Mouse (Mus musculus): ENCODE results near the gene Gm45716. TPM values are rescaled to one million over a fixed set of nuclear protein-coding genes. Genes with fewer than 3 reads are reported as not detected.

Gene Gm45716
- total RNA-seq, 2 experiments from 2014 or later, result 3.9 to 4.9 TPM

DNA sequence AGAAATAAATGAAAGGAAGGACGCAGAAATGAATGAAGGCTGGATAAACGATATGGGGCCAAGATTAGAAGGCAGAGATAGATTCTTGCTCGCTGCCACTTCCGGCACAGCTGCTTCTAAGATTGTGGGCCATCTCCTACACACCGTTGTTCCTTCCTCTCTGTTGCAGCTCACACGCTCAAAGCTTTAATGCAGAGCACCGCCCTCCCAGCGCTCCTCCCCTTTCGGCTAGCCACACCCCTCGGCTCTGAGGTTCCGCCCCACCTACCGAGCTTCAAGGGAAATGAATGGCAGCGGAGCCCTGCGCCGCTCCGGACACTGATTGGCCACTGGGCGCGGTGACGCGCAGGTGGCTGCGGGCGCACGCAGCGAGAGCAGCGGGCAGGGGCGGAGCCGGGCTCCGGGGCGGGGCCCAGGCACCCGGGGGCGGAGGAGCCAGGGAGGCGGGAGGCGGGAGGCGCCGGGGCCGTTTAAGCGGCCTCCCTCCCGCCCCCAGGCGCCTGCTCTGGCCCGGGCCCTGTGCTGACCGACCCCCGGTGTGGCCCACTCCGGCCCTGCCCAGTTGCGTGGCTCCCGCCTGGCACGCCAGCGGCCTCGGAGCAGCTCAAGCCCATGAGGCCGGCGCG is 61.7 kb downstream of the Gm45716 start, which contains the start of gene Mmd:
TSS of gene Mmd (plus strand) at position 432 of the 626 bp plus-strand sequence.
- DNase-seq (ENCODE audit: low spot score in 2 of 2), result peak; percentile 89 to 94

DNA sequence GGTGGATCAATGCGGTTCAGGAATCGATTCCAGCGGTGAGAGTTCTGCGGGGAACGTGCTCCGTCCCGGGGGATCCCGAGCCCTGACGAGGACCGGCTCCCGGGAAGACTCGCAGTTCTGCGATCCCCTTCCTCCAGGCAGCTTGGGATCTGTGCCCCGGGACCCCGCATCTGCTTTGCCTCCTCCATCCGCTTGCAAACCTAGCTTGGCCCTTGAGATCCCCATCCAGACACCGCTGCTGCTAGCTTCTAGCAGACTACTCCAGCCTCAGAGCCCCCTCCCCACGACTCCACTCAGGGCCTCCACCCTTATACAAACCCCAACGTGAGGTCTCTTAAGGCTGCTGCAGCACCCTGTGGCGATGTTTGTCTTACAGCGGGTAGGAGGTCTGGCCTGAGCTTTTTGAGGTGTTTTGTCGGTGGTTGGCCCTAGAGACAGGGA is 62.2 kb downstream of the Gm45716 start:
- peak in 1 of 2 experiments; percentile 15 for DNase-seq (ENCODE audit: low spot score in 2 of 2)

DNA sequence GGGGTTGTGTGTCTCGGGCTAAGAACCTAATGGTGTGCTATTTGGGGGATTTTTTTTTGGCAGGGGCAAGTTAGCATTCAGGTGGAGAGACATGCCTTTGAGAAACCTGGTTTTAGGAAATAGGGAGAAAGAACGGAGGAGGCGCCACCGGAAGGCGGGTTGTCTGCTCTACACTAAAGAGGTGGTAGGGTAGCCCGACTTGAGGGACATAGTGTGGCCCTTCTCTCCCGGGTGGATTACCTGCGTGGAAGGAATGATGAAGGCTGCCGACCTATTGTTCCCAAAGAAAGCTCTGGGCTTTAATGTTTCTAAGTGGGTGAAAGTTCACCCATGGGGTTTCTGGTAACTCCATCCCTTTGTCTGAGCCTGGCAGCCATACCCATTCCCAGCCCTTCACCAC is 62.7 kb downstream of the Gm45716 start:
- DNase-seq (ENCODE audit: low spot score in 2 of 2), result no peak

DNA sequence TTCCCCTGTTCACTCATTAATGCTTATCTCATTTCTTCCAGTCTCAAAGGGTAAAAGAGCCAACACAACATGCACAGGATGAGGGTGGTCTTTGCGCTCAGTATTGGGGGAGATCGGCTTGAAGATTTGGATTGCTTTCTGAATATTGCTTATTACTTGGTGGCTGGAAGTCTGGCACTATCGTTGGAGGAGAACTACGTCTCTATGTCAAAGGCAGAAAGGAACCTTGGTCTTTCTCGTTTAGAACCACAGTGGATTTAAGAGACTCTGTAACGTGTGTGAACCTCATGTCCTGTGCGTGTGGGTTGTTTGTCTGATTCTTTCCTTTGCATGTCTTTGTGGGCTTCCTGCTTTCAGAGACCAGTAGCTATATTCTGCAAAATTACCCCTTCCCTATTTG is 63.2 kb downstream of the Gm45716 start:
- DNase-seq (ENCODE audit: low spot score in 2 of 2), result no peak

DNA sequence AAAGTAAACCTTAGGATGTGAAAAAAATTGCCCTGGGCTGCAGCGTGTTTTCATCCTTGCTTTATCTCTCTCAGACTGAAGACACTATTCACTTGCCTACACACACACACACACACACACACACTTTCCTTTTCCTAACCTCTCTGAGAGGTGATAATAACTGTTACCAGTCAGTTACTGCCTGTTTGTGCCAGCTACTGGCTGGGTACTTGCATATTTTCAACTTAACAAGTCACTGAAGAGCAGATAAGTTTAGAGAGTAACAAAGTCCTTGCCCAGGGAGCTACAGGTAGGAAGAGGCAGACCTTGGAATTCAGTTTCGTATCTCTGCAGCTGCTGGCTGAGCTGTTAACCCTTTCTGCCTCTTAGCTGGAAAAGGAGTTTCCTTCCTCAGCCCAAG is 64.4 kb downstream of the Gm45716 start:
- DNase-seq (ENCODE audit: low spot score in 2 of 2), result no peak

DNA sequence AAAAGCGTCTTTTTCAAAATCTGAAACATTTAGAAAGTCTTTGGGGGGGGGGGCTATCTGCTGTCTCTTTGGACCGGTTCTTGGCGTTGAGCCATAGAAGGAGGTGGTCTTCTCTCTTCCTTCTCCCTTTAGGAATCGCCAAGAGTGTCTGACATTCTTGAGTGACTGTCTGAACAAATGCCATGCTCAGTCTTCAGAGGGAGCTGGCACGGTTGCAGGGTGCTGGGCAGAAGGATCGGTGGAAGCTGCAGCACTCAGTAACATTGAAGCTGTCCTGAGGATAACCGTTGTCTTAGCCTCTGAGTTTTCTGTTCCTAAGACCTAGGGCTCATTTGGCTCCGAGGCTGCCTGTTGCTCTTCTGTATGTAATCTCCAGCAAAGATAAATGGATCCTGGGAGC is 64.9 kb downstream of the Gm45716 start:
- DNase-seq (ENCODE audit: low spot score in 2 of 2), result no peak

DNA sequence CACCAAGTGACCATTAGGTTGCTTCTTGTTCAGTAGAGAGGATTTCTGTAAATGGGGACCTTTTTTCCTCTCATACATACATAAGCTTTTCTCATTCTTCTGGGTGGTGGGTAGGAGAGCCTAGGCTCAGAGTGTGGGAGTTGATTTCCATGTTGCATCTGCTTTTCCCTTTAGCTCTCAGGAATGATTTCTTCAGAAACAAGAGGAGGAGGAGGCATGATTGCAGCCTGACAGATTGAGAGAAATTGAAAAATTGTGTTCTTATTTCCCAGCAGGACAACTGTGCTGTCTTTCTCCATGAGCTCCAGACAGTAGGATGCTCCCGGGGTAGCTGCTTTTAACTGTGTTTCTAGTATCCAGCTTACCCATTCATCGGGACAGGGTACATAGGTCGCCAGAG is 67.1 kb downstream of the Gm45716 start:
- no peak for DNase-seq (ENCODE audit: low spot score in 2 of 2)

DNA sequence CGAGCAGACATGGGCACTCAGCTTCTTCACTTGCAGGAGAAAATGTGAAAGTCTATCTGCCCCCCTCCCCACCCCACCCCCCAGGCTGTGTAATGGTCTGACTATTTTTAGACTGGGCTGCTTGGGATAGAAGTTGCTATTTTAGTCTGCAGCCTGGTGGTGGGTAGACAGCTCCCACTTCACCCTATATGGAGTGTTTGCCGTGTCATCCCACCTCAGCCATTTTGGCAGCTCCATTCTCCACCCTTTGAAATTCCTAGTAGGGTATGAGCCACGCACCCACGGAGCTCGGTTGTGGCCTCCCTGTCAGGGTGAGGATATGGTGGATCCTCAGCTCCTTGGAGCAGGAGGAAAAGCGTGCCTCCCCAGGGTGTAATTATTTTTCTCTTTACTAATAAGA is 68.2 kb downstream of the Gm45716 start:
- no peak for DNase-seq (ENCODE audit: low spot score in 2 of 2)

DNA sequence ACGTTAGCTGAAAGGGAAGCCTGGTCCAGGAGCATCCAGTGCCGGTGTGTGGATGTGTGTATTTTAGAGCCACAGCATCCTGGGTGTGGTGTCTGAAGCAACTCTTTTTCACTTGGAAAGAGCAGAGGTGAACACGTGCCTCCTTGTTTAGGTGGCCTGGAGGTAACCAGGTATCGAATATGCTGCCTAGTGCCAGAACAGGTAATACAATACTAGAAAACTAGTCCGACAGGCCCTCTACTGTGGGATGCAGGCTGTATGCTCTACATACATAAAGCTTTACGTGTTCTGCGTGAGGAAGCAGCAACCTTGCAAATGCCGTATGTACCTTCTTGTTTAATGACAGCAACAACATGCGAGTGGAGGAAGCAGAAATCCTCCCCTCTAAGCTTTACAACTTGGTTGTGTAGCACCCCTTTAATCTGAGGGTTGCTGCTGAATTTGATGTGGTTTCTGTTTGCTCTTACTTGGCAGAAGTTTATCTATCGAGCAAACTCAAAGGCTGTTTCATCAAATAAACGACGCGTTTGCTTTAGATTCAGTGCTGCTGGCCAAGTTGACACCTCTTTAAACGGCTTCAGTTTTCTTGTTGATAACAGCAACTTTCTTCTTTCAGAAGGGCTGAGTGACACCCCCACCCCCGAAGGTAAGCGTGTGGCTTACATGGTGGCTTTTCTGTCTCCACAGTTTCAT is 69.5 kb downstream of the Gm45716 start:
- DNase-seq (ENCODE audit: low spot score in 2 of 2), result no peak

DNA sequence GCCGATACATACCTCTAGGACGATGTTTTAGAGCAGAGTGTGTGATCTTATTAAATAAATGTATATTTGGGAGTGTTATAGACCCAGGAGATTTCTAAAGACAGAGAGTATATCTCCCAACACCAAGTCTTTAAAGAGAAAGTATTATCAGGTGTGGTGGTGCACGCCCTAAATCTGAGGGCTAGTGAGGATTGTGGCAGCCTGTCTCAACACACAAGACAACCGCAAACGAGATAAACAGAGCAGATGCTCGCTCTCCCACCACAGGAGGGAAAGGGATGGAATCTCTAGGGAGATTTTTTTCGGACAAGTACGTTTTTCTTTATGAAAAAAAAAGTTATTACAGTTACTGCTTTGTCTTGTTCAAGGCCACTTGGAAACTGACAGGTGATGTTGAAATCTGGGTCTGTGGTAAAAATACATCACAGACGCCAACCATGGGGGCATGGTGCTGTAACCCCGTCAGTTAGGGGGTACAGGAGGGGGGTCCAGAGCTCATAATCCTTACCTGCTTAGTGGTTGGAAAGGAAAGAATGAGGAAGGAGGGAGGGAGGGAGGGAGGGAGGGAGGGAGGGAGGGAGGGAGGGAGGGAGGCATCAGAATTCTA is 70.9 kb downstream of the Gm45716 start:
- DNase-seq (ENCODE audit: low spot score in 2 of 2), result no peak

DNA sequence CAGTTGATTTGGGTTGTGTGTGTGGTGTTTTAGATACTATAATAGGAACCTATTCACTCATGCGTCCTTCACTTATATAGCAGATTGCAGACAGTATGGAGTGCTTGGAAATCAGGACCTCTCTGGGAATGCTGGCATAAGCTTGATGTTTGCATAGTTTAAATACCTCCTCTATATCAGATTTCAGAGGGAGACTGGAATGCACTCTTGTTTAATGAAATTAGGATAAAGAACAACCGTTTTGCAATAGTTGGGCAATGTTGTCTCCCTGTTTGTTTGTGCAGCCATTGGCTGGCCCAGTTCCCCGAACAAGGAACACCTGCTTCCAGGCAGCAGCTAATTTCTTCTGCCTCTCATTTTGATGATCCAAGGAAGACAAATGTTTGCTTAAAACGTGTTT is 71.6 kb downstream of the Gm45716 start:
- DNase-seq (ENCODE audit: low spot score in 2 of 2), result no peak

DNA sequence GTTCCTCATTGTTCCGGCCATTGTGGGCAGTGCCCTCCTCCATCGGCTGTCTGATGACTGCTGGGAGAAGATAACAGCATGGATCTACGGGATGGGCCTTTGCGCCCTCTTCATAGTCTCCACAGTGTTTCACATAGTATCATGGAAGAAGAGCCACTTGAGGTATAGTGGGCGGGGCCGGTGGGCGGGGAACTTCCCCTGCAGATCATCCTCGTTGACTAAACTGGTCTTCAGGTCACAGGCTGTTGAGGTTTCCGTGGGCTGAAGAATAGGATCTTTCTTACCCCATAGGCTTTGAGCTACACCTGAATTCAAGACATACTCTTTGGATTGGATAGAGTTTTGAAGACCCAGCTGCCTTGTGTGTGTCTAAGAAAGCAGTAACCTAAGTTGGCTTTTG is 72.3 kb downstream of the Gm45716 start:
- no peak for DNase-seq (ENCODE audit: low spot score in 2 of 2)

DNA sequence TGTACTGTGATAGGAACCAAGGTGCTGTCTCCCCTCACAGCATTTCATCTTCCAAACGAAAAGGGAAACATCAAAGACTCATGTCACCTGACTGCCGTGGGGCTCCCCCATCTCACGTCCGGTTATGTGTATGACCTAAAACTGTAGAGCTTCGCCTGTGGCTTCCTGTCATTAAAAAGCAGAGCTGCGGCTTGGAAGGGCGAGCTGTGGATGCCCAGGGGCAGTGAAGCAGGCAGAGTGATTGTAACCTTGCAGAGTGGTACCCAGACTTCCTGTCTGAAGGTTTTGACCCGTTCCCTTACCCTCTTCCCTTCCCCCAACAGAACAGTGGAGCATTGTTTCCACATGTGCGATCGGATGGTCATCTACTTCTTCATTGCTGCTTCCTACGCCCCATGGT is 76.7 kb downstream of the Gm45716 start:
- DNase-seq (ENCODE audit: low spot score in 2 of 2), result no peak

DNA sequence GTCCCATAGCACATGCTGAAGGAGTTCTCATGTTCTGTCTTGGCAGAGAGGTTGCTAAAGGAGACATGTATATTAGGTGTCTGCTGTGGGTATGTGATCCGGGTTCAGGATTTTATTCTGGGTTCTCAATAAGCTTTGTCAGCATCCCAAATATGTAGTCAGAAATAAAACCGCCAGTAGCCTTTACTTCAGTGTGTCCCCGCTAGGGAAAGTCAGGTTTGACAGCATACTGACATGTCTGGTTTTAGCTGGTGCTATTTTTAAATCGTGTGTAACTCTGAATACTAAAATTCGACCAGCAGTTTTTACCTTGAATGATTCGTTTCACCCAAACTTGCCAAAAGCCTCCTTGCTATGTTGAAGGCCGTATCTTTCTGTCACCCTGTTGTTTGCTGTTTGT is 78.1 kb downstream of the Gm45716 start:
- DNase-seq (ENCODE audit: low spot score in 2 of 2), result no peak

DNA sequence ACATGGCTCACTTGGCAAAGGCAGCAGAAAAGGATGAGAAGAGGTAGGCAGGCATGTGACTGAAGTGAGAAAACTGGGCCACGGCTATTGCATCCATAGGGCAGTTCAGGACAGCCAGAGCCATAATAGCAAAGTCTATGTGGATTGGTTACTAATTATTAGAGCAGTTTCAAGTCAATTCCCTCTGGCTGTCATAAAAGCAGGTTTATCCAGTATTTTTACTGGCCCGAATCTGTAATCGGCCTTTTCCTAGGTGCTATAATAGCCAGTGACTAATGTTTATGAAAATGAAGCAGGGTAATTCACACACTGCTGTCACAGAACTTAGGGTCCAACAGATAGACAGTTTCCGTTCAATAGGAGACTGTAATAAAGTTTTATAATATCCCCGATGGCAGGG is 81.5 kb downstream of the Gm45716 start:
- DNase-seq (ENCODE audit: low spot score in 2 of 2), result no peak

DNA sequence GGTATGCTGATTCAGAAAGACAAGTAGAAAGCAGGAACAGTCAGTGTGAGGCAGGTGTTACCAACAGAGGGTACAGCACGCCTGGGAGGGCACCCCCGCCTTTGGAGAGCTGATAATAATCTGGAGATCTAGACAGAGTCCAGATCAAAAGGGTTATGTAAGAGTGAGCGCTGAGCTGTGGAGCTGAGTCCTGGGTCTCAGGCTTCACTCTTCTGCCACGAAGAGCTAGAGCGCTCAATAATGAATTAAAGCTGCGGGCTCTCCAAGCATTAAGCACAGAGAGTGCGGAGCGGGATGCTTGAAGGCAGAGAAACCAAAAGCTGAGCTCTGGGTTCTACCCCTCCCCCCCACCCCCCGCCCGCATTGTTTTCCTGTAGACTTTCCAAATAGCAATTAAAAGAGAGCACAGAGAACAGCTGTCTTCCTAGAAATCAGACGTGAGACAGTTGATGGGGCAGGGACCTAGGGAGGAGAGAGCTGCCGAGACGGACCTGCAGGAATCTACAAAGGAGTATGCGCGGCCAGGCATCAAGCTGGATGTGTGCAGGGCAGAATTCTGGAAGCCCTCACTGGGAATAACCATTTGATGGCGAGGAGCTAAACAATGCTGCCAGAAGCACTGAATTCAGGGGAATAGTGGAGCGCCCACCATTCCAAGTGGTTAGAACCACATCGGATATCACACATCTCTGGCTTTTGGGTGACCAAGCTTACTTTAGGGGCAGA is 82.1 kb downstream of the Gm45716 start:
- DNase-seq (ENCODE audit: low spot score in 2 of 2), result no peak

DNA sequence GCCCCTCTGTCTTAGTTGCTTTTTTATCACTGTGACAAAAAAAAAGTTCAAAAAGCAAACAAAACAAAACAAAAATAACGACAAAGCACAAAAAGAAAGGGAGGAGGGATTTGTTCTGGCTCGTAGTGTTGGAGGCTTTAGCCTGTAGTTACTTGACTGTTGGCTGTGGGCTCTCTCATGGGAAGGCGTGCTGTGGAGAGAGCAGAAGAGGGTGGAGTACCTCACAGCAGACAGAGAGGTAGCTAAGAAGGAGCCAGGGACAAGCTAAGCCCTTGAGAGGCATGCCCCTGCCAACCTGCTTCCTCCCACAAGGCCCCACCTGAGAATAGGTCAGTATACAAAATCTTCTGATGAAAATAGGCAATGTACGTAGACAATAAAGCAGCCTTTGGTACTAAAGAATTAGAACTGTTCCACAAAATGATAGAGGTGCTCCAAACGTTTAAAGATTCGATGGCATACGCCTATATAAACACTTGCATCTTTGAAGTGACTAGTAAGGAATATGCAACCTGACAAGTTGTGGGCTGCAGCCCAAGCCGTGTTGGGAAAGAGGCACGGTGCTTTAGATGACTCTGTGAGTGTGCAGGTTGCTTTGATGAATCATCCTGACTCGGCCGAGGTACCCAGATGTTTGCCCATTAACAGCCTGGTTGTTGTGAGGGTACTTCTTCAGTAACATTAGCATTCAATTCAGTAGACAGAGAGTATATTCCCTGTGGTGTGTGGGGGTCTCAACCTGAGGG is 82.8 kb downstream of the Gm45716 start:
- DNase-seq (ENCODE audit: low spot score in 2 of 2), result no peak

DNA sequence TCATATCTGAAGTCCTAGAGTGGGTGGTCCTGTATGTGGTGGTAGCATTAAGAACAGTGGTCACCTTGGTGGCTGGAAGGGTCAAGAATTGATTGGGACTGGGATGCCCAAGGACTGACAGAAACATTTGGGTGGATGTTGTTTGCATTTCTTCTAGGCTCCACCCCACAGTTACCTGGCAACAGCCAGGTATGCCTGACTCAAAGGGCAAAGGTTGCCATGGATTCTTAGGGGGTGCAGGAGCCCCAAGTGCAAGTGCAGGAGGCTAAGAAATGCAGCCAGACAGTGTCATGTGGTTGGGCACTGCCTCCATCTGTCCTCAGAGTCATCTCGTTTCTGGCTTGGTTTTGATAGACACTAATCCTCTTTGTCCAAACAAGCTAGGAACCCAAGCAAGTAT is 86.7 kb downstream of the Gm45716 start:
- DNase-seq (ENCODE audit: low spot score in 2 of 2), result no peak

DNA sequence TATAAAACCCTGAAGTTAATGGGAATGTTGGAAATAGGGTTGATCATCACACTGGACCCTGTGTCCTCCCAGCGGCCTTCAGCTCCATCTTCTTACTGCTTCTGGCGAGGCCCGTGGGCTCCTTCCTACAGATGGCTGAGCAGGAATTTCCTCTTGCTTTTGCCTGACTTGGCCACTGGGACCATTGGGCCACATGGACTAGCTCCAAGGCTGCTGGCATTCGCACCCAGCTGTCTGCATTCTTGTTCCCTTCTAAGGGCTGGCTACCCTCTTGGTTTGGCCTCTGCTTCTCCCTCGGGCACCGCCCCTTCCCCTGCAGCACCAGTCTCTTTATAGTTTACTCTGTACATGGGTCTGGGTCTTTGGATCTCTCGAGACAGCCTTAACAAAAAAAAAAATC is 88.2 kb downstream of the Gm45716 start:
- DNase-seq (ENCODE audit: low spot score in 2 of 2), result no peak

DNA sequence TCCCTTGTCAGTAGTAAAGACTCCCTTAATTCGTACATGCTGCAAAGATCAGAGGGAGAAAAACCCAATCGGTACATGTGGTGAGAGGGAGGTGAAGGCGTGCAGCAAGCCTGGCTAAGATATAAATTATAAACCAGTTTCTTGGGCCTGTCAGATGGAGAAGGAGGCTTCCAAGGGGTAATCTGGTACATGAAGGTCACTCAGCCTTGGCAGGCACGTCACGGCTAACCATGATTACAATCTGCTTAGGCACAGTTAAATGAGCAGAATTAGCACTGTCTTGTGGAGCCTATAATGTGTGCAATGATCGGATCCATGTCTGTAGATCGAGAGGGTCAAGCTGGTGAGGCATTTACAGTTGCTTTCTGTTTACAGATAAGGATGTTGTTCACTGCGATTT is 88.7 kb downstream of the Gm45716 start:
- DNase-seq (ENCODE audit: low spot score in 2 of 2), result no peak

DNA sequence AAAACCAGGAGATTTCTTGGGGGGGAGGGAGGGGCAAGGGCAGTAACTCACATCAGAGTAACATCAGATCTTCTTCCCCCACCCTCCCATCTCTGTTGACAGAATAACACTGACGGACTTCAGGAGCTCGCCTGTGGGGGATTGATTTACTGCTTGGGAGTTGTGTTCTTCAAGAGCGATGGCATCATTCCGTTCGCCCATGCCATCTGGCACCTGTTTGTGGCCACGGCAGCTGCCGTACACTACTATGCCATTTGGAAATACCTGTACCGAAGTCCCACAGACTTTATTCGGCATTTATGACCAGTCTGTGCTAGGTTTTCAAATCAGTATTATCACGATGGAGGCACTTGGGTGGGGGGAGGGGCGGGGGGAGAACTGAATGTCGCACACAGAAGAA is 89.1 kb downstream of the Gm45716 start:
- no peak for DNase-seq (ENCODE audit: low spot score in 2 of 2)
